Mouse (Mus musculus) lung, postnatal 0 days (tissue): ENCODE measurements at regions not wholly inside any gene's neighbourhood (a gene's known extent, or its start where the extent isn't known, plus 50 kb on each side); places are given as distances from the start of the nearest gene placed in this dataset.

Experiments used
- CTCF ChIP-seq: IDR thresholded peaks from 2 replicates; pipeline ENCODE4 v1.5.1; 2016; ENCODE audit warnings: antibody characterized with exemption, mild to moderate bottlenecking
- EP300 ChIP-seq: IDR thresholded peaks from 2 replicates; pipeline ENCODE4 v1.6.1; 2016; ENCODE audit warnings: antibody characterized with exemption, mild to moderate bottlenecking, control low read depth

DNA sequence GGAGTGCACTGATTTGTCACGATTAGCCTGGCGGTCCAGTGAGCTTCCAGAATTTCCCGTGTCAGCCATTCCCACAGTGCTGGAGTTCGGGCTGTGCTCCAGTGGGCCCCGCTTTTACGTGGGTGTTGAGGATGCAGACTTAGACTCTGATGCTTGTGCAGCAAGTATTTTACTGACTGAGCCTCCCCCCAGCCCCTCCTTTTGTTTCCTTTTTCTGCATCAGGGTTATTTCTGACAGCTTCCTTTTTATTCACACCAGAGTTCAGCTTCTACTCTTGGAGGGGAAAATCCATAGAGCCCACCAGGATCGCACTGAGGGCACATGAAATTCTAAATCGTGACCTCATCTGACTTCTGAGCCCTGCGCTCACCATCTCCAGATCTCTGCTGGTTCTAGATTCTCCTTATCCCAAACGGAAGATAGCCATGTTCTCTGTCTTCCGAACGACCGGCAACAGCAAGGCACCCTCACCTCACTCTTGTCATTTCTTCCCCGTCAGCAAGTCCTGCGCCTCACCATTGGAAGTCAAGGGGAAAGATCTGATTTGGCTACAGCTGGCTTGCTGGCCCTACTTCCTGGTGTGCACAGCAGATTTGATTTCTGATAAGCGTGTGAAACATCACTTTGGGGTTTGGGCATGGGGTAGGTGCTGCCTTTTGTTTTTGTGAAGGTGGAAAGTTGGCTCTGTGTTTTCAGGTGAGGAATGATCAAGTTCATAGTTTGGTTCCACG is 126.8 kb upstream of the Klf3 start:
- no peak for TF ChIP-seq CTCF
- TF ChIP-seq EP300, result no peak
